Mouse (Mus musculus) lung, postnatal 0 days (tissue): ENCODE results near the gene Ptpn20. TPM values are rescaled to one million over a fixed set of nuclear protein-coding genes. Genes with fewer than 3 reads are reported as not detected.
A peak's percentile ranks its signal among the peaks of the same experiment; 100 is the strongest.

ENCODE experiments used
- ATAC-seq: fragments of 200-750 bp; cut with Nextera tagmentation; 2 replicates; pipeline ENCODE4 v1.8.0; 2017; ENCODE audit warnings: moderate library complexity
- DNase-seq: peaks from one replicate; pipeline ENCODE4 v3.0.0-alpha.2; 2016; ENCODE audit warnings: low spot score
- H3K27ac ChIP-seq: fragments of 300-500 bp; sonication (generic); 2 replicates; pipeline ENCODE4 v1.5.1; 2014; ENCODE audit warnings: antibody characterized with exemption, mild to moderate bottlenecking, low read length, mixed read lengths
- H3K27me3 ChIP-seq: fragments of 300-500 bp; sonication (generic); replicated peaks from 2 replicates; pipeline ENCODE4 v1.6.1; 2014; ENCODE audit warnings: low read length, mixed read lengths; ENCODE audit not compliant: insufficient read depth
- H3K36me3 ChIP-seq: fragments of 300-500 bp; sonication (generic); 2 replicates; pipeline ENCODE4 v1.6.1; 2014; ENCODE audit warnings: low read length, mixed read lengths; ENCODE audit not compliant: insufficient read depth
- H3K4me1 ChIP-seq: fragments of 300-500 bp; sonication (generic); 2 replicates; pipeline ENCODE4 v1.6.1; 2014; ENCODE audit warnings: antibody characterized with exemption, low read depth, low read length, mixed read lengths; ENCODE audit not compliant: insufficient read depth
- H3K4me2 ChIP-seq: fragments of 300-500 bp; sonication (generic); replicated peaks from 2 replicates; pipeline ENCODE4 v1.6.1; 2014; ENCODE audit warnings: low read depth, mild to moderate bottlenecking, low read length, moderate library complexity, mixed read lengths
- H3K4me3 ChIP-seq: fragments of 300-500 bp; sonication (generic); 2 replicates; pipeline ENCODE4 v1.5.1; 2014; ENCODE audit warnings: low read depth, low read length
- H3K9ac ChIP-seq: fragments of 300-500 bp; sonication (generic); replicated peaks from 2 replicates; pipeline ENCODE4 v1.6.1; 2014; ENCODE audit warnings: low read depth, mild to moderate bottlenecking
- H3K9me3 ChIP-seq: fragments of 300-500 bp; sonication (generic); 2 replicates; pipeline ENCODE4 v1.6.1; 2016; ENCODE audit warnings: low read length, mixed read lengths
- CTCF ChIP-seq: IDR thresholded peaks from 2 replicates; pipeline ENCODE4 v1.5.1; 2016; ENCODE audit warnings: antibody characterized with exemption, mild to moderate bottlenecking
- EP300 ChIP-seq: IDR thresholded peaks from 2 replicates; pipeline ENCODE4 v1.6.1; 2016; ENCODE audit warnings: antibody characterized with exemption, mild to moderate bottlenecking, control low read depth
- WGBS: fragments of 180-500 bp; shearing (Covaris S2); extraction: QIAGEN DNeasy Blood & Tissue Kit; methylation state at CpG from one replicate; pipeline ENCODE4 v1.1.7; 2014; 5-methylcytosine and 5-hydroxymethylcytosine counted together
- polyA plus RNA-seq: library from polyadenylated mRNA; unstranded; fragments of >200 nt; fragmentation: Nextera tagmentation; extraction: Ambion mirVana; gene quantifications from 2 replicates; pipeline ENCODE4 v1.2.1, GENCODE M21; 2015

Ptpn20 gene
- polyA plus RNA-seq, 1 experiment from 2014 or later: not detected

DNA sequence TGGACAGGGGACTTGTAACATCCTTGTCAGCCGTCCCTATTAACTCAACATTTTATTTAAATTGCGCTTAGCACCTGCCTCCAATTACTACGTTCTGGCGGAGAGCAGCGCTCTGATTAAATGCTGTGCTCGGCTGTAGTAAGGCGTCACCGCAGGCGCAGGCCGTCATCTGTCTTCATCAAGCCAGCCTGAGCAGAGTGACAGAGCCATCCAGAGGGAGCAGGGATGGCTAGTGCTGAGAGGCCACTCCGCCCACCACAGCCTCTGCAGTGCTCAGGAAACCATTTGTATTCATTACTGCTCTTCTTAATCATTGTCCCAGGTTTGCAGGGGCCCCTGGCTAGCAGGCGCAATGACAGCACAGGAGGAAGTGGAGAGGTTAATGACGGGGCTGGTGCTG lies 94.7 kb downstream of the Ptpn20 start:
- Histone ChIP-seq H3K4me3 (no peak overlapping the region), H3K36me3 (no peaks in the 10 kb centered on the region), H3K4me1 (no peaks in the 10 kb centered on the region), H3K9me3 (no peaks in the 10 kb centered on the region), H3K27ac (no peak overlapping the region), H3K4me2 (no peak overlapping the region), H3K9ac (no peak overlapping the region), H3K27me3 (no peaks in the 10 kb centered on the region)
- TF ChIP-seq EP300: no peak
- no peak for TF ChIP-seq CTCF
- no peak for ATAC-seq
- WGBS: 31% methylated on average over 13 of the region's 13 CpGs
- no peak for DNase-seq

DNA sequence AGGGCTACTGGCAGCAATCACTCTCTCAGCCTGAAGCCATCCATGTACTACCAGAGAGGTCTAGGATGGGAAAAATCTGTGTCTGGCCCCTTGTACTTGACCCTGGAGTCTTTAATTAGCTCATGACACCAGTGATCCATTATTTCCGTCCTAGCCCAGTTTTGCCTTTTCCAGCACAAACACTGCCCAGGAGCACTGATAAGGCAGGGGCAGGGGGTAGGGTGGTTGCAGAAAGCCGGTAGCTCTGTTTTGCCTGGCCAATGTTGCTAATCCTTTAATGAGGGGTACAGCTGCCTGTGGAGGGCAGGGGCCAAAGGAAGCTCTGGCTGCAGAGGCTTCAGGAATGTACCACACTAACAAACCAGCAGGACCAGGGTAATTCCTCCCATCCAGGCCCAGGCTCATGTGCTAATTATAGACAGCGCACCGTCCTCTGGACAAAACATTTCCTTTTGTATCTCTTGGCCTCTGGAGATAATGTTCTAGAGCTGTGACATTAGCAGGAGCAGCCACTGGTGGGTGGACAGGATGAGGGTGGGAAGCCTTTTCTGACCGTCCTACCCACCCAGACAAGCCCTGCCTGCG lies 98.5 kb downstream of the Ptpn20 start:
- peak; percentile 25 for DNase-seq
- 25% methylated on average over 6 of the region's 6 CpGs for WGBS

DNA sequence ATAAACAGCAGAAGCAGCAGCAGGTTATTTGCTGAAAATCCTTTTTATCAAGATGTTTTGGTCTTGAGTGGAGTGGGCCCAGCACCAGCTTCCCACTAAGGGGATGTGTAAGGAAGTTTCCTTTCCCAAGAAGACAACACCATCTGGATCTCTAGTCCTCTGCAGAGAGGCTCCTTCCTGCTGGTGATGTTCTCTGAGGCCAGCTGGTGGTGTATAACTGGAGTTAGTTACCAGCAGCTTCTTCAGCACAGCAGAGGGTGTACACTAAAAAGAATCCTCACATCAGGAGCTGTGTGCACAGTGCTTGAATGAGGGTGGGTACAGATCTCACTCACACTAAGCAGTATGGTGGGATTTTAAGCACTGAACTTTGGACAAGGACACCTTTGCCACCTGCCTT lies 100.0 kb downstream of the Ptpn20 start:
- Histone ChIP-seq H3K9ac (no peak overlapping the region), H3K27me3 (no peaks in the 10 kb centered on the region), H3K4me3 (no peak overlapping the region), H3K27ac (no peak overlapping the region), H3K4me2 (no peak overlapping the region), H3K9me3 (no peaks in the 10 kb centered on the region), H3K36me3 (no peaks in the 10 kb centered on the region), H3K4me1 (no peaks in the 10 kb centered on the region)
- no peak for DNase-seq
- TF ChIP-seq EP300: no peak
- no peak for TF ChIP-seq CTCF
- ATAC-seq: no peak

More for the DNA sequence above, 98.5 kb downstream of the Ptpn20 start:
- no peak overlapping the region for H3K4me3 ChIP-seq
- ATAC-seq: peak; percentile 66
- H3K4me1 ChIP-seq: no peaks in the 10 kb centered on the region
- H3K9me3 ChIP-seq: no peaks in the 10 kb centered on the region
- no peak for TF ChIP-seq EP300
- no peak for TF ChIP-seq CTCF
- H3K36me3 ChIP-seq: no peaks in the 10 kb centered on the region
- no peak overlapping the region for H3K4me2 ChIP-seq
- H3K27me3 ChIP-seq: no peaks in the 10 kb centered on the region
- H3K27ac ChIP-seq: no peak overlapping the region; the same call in 1 of the 2 replicates
- no peak overlapping the region for H3K9ac ChIP-seq

Other genes starting within 250 kb of the Ptpn20 start
- 8.0 and 9.4 TPM in 2 replicates for gene Mapk8, start 142.0 kb upstream of the Ptpn20 start, polyA plus RNA-seq
- gene Frmpd2, start 117.5 kb upstream of the Ptpn20 start, polyA plus RNA-seq: 0.81 and 1.1 TPM in 2 replicates